Mouse (Mus musculus): ENCODE measurements around the gene Irgm2. TPM values are rescaled to one million over a fixed set of nuclear protein-coding genes. Genes with fewer than 3 reads are reported as not detected.
"Not testable (repeated sequence)": the region's sequence is repeated elsewhere in the genome, so short reads cannot be mapped to it uniquely, and the experiment has no call there.

Irgm2 gene
- 0.56 and 1.2 TPM in 2 replicates for polyA plus RNA-seq (2016; fragmentation: Nextera tagmentation; extraction: Ambion mirVana)

DNA sequence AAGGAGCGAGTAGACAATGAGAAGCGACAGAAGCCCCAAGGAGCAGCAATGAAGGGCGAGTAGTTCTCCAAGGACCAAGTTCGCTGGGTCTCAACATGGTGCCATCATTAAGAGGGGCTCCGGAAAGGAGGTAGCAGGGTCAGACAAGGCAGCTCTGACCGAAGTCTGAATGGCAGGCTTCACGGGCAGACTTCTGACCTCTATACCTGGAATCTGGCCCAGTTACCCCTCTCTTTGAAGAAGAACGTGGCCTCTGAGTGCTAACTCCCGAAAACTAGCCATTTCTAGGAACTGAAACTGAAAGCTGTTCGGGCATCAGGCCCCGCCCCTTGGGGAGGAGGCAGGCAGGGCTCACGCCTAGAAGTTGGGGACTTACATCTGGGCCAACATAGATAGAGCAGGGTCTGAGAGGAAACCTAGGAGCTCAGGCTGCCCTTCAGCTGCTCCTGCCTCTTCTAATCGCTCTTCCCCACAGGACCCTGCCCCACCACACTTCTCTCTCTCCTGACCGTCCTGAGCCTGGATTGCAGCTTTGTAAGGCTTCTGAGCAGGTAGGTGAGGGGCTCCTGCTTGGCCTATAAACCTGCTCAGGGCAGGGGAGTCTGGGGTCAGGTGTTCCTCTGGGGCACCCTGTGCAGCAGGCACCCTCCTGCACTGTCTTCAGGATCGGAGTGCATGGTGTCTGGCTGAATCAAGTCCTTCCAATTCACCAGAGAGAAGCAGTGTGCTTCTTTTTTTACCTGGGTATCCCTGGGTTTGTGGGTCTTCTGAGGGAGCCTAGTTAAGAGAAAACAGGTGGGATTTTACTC is at the start of gene Irgm2, which contains the start of gene Igtp:
Gene Irgm2 (plus strand): TSS at position 390 of the 809 bp plus-strand sequence.
Gene Igtp (plus strand): TSS at position 328 of the 809 bp plus-strand sequence.
- H3K27me3 ChIP-seq, H3K27ac ChIP-seq, H3K9me3 ChIP-seq, H3K4me1 ChIP-seq, H3K36me3 ChIP-seq: not testable (repeated sequence)
- Histone ChIP-seq H3K9ac (0 out of 2 replicates have a peak within 1 kb of the TSS, but pooled peaks have one; percentile 49), H3K4me3 (peak within 1 kb of the TSS; percentile 46), H3K4me2 (replicated peaks) (peak within 1 kb of the TSS; percentile 57)
- 0 out of 2 replicates have a peak, but pooled peaks have one; percentile 59 for ATAC-seq (ENCODE audit: insufficient number of reproducible peaks, insufficient read depth, low FRiP score, low TSS enrichment)
- 8% methylated on average over 14 of the region's 15 CpGs for WGBS

DNA sequence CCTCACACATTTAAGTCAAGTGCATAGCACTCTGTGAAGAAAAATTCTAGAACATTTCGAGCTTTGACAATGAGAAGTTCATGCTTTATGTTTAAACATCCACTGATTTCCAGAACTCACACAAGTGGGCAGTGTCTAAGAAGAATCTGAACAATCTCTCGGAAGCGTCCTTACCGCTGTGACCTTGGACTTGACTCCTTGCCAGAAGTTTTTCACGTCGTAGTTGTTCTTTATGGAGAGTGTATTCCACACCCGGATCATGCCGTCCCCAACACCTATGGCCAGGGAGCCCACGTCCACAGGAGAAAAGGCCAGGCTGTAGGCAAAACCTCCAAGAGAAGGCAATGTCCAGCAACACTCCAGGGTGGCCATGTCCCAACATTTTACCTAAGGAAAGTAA is 44.0 kb upstream of the Irgm2 start:
- H3K4me3 ChIP-seq, result no peak overlapping the region
- H3K36me3 ChIP-seq, result peaks cover 71% of the 10 kb centered on the region
- WGBS, result 93% methylated on average over 9 of the region's 9 CpGs
- no peaks in the 10 kb centered on the region for H3K9me3 ChIP-seq
- H3K27ac ChIP-seq, result no peak overlapping the region
- no peak overlapping the region for H3K4me2 ChIP-seq (replicated peaks)
- no peaks in the 10 kb centered on the region for H3K4me1 ChIP-seq
- no peak for ATAC-seq (ENCODE audit: insufficient number of reproducible peaks, insufficient read depth, low FRiP score, low TSS enrichment)
- no peak overlapping the region for H3K9ac ChIP-seq
- no peaks in the 10 kb centered on the region for H3K27me3 ChIP-seq

DNA sequence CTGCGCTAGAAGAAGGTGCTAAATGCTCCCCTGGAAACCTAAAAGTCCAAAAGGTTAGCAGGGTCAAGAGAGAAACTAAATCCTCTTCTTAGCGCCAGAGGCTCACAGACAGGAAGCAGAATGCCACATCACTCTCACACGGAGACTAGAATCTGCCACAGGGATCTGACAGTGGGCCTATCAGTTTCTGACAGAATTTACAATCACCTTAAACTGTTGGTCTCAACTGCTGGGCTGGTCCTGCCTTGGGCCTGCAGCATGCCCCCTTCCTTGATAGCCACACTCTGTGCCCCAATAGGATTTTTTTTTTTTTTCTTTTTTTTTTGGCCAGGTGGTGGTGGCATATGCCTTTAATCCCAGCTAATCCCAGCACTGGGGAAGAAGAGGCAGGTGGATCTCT is 42.5 kb upstream of the Irgm2 start:
- H3K4me3 ChIP-seq, result no peak overlapping the region
- WGBS, result 78% methylated on average over 3 of the region's 3 CpGs
- peaks cover 71% of the 10 kb centered on the region for H3K36me3 ChIP-seq
- ATAC-seq (ENCODE audit: insufficient number of reproducible peaks, insufficient read depth, low FRiP score, low TSS enrichment), result no peak
- H3K9ac ChIP-seq, result no peak overlapping the region
- no peak overlapping the region for H3K27ac ChIP-seq
- no peak overlapping the region for H3K4me2 ChIP-seq (replicated peaks)
- no peaks in the 10 kb centered on the region for H3K9me3 ChIP-seq
- H3K4me1 ChIP-seq, result no peaks in the 10 kb centered on the region
- no peaks in the 10 kb centered on the region for H3K27me3 ChIP-seq

DNA sequence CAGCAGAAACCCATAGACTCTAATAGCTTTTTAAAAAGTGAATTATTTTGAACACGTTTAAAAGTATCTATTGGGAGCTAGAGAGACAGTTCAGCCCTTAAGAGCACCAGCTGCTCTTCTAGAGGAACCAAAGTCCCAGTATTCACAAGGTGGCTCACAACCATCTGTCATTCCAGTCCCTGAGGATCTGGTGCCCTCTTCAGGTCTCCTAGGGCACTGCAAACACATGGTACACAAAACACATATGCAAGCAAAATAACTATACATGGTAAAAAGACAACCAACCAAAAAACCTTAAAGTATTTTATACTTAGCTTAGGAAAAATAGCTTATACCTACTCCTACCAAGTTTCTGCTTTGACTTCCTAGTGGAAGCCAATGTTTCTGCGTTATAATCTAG is 34.3 kb upstream of the Irgm2 start:
- 92% methylated on average over 2 of the region's 2 CpGs for WGBS

DNA sequence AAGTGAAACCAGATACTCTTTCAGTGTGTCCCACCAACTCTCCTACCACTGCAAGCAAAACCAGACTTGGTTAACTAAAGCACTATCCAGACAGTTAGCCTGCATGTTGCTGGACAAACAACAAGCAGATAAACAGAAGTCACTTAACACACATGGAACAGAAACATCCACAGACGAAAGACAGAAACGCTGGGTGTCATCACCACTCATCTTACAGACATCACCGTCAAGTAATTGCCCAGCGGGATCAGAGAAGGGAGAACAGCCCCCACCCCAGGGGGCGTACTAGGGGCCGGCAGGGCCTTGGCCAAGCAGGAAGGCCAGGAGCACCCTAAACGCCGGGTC is 31.6 kb upstream of the Irgm2 start:
- ATAC-seq (ENCODE audit: insufficient number of reproducible peaks, insufficient read depth, low FRiP score, low TSS enrichment), result no peak; the same call in 1 of the 2 replicates
- Histone ChIP-seq H3K4me3 (peak overlapping the region; percentile 95), H3K9ac (peak overlapping the region; percentile 87), H3K27ac (peak overlapping the region; percentile 78; the same call in 1 of the 2 replicates), H3K27me3 (no peaks in the 10 kb centered on the region), H3K36me3 (peaks cover 22% of the 10 kb centered on the region), H3K9me3 (no peaks in the 10 kb centered on the region), H3K4me2 (replicated peaks) (peak overlapping the region; percentile 69), H3K4me1 (peaks cover 12% of the 10 kb centered on the region; the same call in 1 of the 2 replicates)
- 1% methylated on average over 8 of the region's 8 CpGs for WGBS

More for the DNA sequence above, 34.3 kb upstream of the Irgm2 start:
- ATAC-seq (ENCODE audit: insufficient number of reproducible peaks, insufficient read depth, low FRiP score, low TSS enrichment), result no peak
- Histone ChIP-seq H3K4me1 (0 out of 2 replicates have a peak, but pooled peaks cover 5% of the 10 kb centered on the region), H3K27ac (no peak overlapping the region), H3K4me2 (replicated peaks) (no peak overlapping the region), H3K36me3 (peaks cover 43% of the 10 kb centered on the region), H3K9me3 (no peaks in the 10 kb centered on the region), H3K27me3 (no peaks in the 10 kb centered on the region), H3K4me3 (no peak overlapping the region), H3K9ac (no peak overlapping the region)

DNA sequence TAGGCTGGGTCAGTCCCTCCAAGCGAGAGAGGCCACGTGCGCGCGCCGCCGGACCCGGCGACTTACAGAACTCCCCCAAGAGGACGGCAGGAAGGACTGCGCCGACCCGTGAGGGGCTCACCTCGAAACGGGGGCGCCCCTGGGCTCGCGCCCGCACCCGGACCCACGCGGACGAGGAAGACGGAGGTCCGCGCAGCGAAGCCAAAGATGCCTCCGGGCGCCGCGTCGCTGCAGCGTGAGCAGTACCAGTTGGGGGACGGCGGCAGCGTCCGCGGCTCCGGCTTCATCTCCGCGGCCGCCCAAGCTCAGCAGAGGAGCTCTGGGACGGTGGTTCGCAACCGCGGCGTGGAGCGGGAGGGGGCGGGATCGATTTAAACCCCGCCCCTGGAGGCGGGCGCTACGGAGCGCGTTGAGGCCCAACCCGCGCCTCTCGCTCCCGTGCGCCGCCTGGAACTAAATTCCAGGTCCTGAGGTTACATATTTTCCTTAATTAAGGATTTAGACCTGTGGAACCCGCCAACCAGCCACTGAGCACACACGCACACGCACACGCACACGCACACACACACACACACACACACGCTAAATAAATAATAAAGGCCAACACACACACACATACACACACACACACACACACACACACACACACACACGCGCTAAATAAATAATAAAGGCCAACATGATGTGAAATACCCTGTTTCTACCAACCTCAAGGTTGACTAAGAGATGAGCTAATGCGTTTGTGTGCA is 31.1 kb upstream of the Irgm2 start, which contains the start of gene Gemin5:
Gene Gemin5 (minus strand): TSS at position 373 of the 749 bp plus-strand sequence.
- Histone ChIP-seq H3K27me3 (no peaks in the 10 kb centered on the region), H3K36me3 (peaks cover 20% of the 10 kb centered on the region), H3K9me3 (no peaks in the 10 kb centered on the region), H3K4me3 (peak within 1 kb of the TSS; percentile 95), H3K4me1 (peaks cover 12% of the 10 kb centered on the region; the same call in 1 of the 2 replicates), H3K4me2 (replicated peaks) (peak within 1 kb of the TSS; percentile 69), H3K27ac (peak within 1 kb of the TSS; percentile 78), H3K9ac (peak within 1 kb of the TSS; percentile 87)
- ATAC-seq (ENCODE audit: insufficient number of reproducible peaks, insufficient read depth, low FRiP score, low TSS enrichment), result peak; percentile 82
- 2% methylated on average over 62 of the region's 71 CpGs for WGBS

DNA sequence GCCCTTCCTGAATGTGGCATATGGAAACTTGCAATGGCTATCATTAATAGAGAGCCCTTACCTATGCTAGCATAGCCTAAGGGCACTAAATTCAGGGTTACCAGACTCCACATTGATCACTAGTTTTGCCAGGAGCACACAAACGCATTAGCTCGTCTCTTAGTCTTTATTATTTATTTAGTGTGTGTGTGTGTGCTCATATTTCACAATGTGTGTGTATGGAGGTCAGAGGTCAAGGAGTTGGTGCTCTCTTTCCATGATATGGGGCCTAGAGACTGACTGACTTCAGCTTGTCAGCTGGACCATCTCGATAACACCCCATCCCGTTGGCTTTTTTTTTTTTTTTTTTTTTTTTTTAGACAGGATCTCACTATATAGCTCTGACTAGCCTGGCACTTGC is 29.8 kb upstream of the Irgm2 start:
- no peak overlapping the region for H3K4me2 ChIP-seq (replicated peaks)
- H3K27me3 ChIP-seq, result no peaks in the 10 kb centered on the region
- H3K4me1 ChIP-seq, result peaks cover 12% of the 10 kb centered on the region; the same call in 1 of the 2 replicates
- H3K9ac ChIP-seq, result no peak overlapping the region
- no peak overlapping the region for H3K4me3 ChIP-seq
- WGBS, result 76% methylated on average over 4 of the region's 4 CpGs
- H3K27ac ChIP-seq, result no peak overlapping the region
- ATAC-seq (ENCODE audit: insufficient number of reproducible peaks, insufficient read depth, low FRiP score, low TSS enrichment), result no peak
- peaks cover 32% of the 10 kb centered on the region for H3K36me3 ChIP-seq
- no peaks in the 10 kb centered on the region for H3K9me3 ChIP-seq

DNA sequence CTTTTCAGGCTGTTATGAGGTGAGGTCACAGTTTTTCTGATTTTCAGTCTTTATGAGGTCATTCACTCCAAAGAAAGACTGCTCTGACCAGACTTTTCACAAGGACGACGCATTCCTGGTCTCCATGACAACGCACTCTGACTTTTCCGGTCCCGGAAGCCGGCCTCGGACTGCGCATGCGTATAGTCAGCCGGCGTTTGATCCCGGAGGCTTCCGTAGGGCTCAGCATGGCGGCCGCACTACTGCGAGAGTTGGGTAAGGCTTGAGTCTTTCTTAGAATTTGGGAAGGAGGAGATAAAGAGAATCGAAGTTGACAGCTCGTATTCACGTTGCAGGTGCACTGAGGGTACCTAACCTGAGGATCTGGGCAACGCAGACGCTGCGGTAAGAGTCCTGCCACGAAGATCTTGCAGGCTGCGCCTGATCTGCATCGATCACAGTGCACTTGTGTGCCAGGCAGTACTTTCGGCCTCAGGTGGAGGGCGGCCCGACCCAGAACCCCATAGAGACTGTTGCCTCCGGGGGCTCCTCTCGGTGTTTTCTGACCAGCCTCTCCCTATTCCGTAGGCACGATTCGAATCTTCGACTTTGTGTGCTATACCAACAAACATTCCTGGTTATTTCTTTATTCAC is 27.8 kb upstream of the Irgm2 start, which contains the start of gene Mrpl22:
Gene Mrpl22 (plus strand): TSS at position 203 of the 633 bp plus-strand sequence.
- Histone ChIP-seq H3K27me3 (no peaks in the 10 kb centered on the region), H3K4me3 (peak within 1 kb of the TSS; percentile 58), H3K9ac (peak within 1 kb of the TSS; percentile 57), H3K4me2 (replicated peaks) (peak within 1 kb of the TSS; percentile 79), H3K4me1 (peaks cover 12% of the 10 kb centered on the region; the same call in 1 of the 2 replicates), H3K36me3 (peaks cover 32% of the 10 kb centered on the region), H3K27ac (0 out of 2 replicates have a peak within 1 kb of the TSS, but pooled peaks have one; percentile 2), H3K9me3 (no peaks in the 10 kb centered on the region)
- ATAC-seq (ENCODE audit: insufficient number of reproducible peaks, insufficient read depth, low FRiP score, low TSS enrichment), result no peak
- under 1% methylated on average over 34 of the region's 34 CpGs for WGBS

DNA sequence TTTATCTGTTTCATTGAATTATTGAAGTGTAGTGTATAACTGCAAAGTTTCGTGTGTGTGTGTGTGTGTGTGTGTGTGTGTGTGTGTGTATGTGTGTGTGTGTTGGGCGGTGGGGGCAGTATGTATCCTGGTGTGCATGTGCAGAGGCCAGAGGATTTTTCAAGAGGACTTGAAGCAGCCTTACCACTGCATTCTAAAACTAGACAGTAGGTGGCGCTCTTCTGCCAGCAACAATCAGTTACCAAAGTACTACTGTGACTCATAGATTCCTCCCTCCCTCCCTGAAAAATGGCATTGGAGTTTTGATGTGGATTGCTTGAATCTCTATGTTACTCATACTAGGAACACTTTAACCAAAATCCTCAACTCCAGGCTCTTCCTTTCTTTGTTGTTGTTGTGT is 19.9 kb upstream of the Irgm2 start:
- no peak for ATAC-seq (ENCODE audit: insufficient number of reproducible peaks, insufficient read depth, low FRiP score, low TSS enrichment)
- Histone ChIP-seq H3K36me3 (peaks cover 45% of the 10 kb centered on the region), H3K9ac (no peak overlapping the region), H3K27ac (no peak overlapping the region), H3K4me3 (no peak overlapping the region), H3K9me3 (no peaks in the 10 kb centered on the region), H3K4me2 (replicated peaks) (no peak overlapping the region), H3K4me1 (no peaks in the 10 kb centered on the region), H3K27me3 (no peaks in the 10 kb centered on the region)
- WGBS, result 21% methylated on average over 3 of the region's 3 CpGs

DNA sequence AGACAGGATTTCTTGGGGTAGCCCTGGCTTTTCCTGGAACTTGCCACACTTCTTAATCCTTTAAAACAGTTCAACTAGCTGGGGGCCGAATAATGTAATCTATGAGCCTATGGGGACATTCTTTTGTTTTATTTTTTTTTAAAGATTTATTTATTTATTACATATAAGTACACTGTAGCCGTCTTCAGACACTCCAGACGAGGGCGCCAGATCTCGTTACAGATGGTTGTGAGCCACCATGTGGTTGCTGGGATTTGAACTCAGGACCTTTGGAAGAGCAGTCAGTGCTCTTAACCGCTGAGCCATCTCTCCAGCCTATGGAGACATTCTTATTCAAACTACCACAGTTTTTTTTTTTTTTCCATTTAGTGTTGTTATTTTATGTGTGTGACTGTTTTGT is 19.4 kb upstream of the Irgm2 start:
- H3K27me3 ChIP-seq; H3K4me3 ChIP-seq; H3K27ac ChIP-seq; H3K9ac ChIP-seq; H3K4me2 ChIP-seq (replicated peaks); H3K4me1 ChIP-seq; H3K9me3 ChIP-seq; ATAC-seq (ENCODE audit: insufficient number of reproducible peaks, insufficient read depth, low FRiP score, low TSS enrichment): not testable (repeated sequence)
- peaks cover 45% of the 10 kb centered on the region for H3K36me3 ChIP-seq
- 89% methylated on average over 6 of the region's 6 CpGs for WGBS

DNA sequence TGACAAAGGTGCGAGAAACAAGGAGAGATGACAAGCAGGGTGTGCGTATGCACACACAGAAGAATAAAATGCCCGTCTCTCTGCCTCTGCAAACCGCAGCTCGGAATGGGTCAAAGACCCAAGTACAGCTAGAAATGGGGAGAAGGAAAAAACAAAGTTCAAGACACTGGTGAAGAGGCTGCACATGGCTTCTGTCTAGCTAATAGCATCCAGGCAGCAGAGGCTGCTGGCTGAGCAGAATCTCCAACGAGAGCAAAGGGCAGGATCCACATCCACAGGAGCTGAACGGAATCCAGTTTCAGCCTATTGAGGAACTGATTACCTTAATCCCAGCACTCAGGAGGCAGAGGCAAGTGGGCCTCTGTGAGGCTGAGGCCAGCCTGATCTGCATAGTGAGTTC is 18.7 kb upstream of the Irgm2 start:
- Histone ChIP-seq H3K9me3 (no peaks in the 10 kb centered on the region), H3K9ac (no peak overlapping the region), H3K36me3 (peaks cover 37% of the 10 kb centered on the region), H3K27me3 (no peaks in the 10 kb centered on the region), H3K4me1 (no peaks in the 10 kb centered on the region), H3K27ac (no peak overlapping the region), H3K4me2 (replicated peaks) (no peak overlapping the region), H3K4me3 (no peak overlapping the region)
- ATAC-seq (ENCODE audit: insufficient number of reproducible peaks, insufficient read depth, low FRiP score, low TSS enrichment), result no peak
- WGBS, result 88% methylated on average over 7 of the region's 7 CpGs

All from embryonic facial prominence, embryonic 12.5 days (tissue).